Mouse (Mus musculus): ENCODE data around the gene Endou. TPM values are rescaled to one million over a fixed set of nuclear protein-coding genes. Genes with fewer than 3 reads are reported as not detected.
A peak's percentile ranks its signal among the peaks of the same experiment; 100 is the strongest.

Endou gene
- total RNA-seq (2021), result under 1 TPM; 0.16 to 0.18 TPM

DNA sequence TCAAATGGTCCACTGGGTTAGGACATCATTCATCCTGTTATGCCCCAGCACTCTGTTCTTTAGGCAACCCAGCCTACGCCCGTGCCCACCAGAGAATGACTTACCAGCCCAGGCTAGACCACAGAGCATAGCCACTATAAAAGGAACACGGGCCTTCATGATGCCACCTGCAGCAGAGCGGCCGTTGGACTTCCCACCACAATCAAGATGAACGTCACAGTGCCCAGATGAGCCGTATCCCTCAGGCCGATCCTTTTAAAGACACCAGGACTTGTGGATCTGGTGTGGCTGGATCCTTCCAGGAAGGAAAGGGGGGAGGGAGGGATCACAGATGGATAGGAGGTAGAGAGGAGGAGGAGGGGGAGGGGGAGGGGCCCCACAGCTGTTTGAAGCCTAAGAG is at the start of gene Endou:
TSS of gene Endou (minus strand) at position 229 of the 400 bp plus-strand sequence.
- intact Hi-C loops (cut with DNase I), result no loop called here
- no peak for DNase-seq

DNA sequence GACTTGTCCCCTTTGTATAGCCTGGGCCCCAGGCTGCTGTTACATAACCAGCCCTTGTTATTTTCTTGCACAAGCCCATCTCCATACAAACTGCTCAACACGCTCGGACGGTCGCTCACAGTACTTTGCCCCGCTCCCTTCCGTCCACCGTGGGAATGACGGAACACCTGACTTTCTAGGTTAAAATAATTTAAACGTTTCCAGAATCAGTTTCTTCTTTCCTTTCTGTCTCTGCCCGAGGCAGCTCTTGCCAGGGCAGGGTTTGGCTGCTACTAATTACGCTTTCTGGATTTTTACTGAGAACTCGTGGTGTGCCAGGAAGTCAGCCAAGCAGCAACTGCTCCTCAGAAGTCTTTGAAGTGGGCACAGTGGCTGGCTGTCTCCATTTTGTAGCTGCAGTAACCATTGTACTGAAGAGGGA is 49.5 kb upstream of the Endou start:
- no peak for DNase-seq
- intact Hi-C loops (cut with DNase I), result loop anchor here (5.0 kb wide), 1 partner anchor 52 kb away; no protein-coding TSS in a partner anchor

- intact Hi-C loops (cut with DNase I), result loop anchor here (2.0 kb wide), 1 partner anchor 63 kb away; no protein-coding TSS in a partner anchor
Measured at GRCm38 (mm10) chr15:97779576-97779975, 48.4 kb upstream of the Endou start.

DNA sequence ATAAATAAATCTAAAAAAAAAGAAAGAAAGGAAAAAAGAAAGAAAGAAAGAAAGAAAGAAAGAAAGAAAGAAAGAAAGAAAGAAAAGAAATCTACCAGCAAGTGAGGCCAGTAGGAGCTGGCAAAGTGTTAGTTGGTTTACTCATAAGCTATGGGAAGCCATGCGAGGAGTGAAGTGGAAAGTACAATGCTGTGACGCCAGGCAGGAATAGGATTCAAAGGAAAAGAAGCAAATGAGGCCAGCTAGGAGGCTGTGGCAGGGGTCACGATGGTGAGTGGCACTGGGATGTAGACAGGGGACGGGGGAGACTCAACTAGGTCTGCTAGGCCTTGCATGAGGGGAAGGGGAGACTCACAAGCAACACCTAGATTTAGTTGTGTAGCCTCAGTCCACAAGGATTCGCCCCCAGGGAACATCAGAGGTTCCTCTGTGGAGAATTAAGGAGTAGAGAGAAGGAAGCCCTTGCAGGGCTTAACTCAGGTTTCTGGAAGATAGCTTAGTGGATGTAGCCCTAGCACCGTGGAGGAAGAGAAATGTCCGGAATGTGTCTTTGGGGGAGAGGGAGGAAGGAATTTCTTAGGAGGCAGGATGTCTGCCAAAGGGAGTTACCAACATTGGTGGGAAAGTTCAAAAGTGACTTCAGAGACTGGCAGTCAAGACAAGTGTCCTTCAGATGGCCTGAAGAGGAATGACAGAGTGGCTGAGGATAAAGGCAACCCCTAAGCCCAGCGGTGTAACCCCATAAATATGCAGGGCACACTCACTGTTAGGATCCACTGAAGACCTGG is 47.4 kb upstream of the Endou start, which contains the start of gene Slc48a1:
TSS of gene Slc48a1 (plus strand) at position 210 of the 788 bp plus-strand sequence.
- intact Hi-C loops (cut with DNase I), result loop anchor here (2.0 kb wide), 1 partner anchor 62 kb away; no protein-coding TSS in a partner anchor
- DNase-seq, result no peak

More at GRCm38 (mm10) chr15:97779576-97779975, 48.4 kb upstream of the Endou start:
- DNase-seq, result no peak

GRCm38 (mm10) chr15:97776919-97777318 is 45.8 kb upstream of the Endou start:
- intact Hi-C loops (cut with DNase I), result no loop called here
- no peak for DNase-seq

GRCm38 (mm10) chr15:97776514-97776913 is 45.4 kb upstream of the Endou start:
- intact Hi-C loops (cut with DNase I), result no loop called here

DNA sequence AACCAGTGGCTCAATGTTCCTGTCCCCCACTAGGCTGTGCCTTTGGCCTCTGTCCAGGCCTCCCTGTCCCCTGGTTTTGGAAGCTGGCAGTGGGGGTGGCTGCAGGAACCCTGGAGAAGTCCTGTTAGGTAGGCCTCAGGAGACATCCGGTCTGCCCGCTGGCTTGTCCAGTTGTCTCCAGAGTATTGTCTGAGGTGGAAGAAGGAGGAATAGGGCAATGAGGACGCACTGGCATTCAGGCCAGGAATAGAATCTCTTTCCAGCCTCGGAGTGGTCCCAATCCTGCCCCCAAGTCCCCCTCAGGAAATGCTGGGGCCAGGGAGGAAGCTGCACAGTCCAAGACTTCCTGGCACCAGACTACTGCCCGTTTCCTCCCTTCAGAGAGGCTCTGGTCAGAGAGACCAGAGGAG is 42.8 kb upstream of the Endou start:
- DNase-seq, result no peak
- intact Hi-C loops (cut with DNase I), result no loop called here

More at GRCm38 (mm10) chr15:97776514-97776913, 45.4 kb upstream of the Endou start:
- peak; percentile 79 for DNase-seq

GRCm38 (mm10) chr15:97773108-97773507 is 42.0 kb upstream of the Endou start:
- intact Hi-C loops (cut with DNase I), result no loop called here
- no peak for DNase-seq

GRCm38 (mm10) chr15:97770280-97770679 is 39.1 kb upstream of the Endou start:
- intact Hi-C loops (cut with DNase I), result no loop called here
- DNase-seq, result no peak

DNA sequence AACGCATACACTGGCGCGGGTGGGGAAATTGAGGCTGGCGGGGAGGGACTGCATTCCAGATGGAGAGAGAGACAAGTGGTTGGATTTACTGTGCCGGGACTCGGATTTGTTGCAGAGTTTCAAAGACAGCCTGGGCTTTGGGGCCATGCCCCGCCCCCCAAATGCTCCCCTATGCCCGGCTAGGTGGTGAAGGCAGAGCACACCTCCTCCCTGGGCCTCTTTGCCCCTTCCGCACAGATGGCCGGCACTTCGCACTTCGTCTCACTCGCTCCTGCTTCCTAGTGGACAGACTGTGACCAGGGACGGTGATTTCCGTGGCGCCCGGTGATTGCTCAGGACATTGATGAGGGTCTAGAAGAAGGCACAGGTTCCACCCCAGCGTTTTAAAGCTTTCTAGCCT is 37.1 kb upstream of the Endou start:
- intact Hi-C loops (cut with DNase I), result no loop called here
- peak; percentile 56 for DNase-seq

DNA sequence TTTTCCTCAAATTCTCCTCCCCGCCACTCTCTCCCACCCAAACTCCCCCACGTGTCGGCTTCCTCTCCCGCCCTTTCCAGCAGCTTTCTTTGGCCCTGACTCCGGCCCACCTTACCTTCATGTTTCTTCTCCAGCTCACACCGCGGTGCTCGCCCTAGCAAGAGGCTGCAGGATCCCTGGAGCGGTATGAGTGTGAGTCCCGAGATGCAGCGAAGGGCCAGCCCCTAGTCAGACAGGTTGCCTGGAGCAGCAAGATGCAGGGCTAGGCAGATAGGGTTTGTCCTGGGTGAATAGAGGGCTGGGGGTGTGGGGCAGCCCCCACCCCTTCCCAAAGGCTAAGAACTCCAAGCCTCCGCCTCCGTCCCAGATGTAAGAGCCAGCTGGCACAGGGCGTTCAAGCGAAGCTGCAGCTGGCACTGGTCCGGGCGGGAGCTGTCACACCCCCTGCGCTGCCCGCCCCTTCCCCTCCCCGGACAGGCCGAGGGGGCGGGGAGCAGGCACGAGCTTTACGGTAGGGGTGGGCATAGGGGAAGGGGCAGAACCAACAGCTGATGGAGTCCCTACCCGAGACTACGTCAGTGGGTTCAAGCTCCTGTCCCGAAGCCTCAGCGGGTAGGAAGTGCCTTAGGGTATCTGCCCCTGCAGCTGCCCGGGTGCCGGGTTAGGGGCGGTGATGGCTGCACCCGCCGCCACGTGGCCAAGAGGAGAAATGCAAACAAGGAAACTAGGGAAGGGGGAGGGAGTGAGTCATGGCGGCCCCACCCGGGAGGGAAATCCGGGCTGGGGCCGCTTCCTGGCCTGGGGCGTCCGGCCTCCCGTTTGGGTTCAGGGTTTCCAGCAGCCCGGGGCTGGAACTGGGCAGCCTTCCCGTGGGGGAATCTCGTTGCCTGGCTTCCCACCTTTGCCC is 36.4 kb upstream of the Endou start, which contains the start of gene Rapgef3:
TSS of gene Rapgef3 (minus strand) at position 693 of the 907 bp plus-strand sequence.
- DNase-seq, result peak; percentile 81

DNA sequence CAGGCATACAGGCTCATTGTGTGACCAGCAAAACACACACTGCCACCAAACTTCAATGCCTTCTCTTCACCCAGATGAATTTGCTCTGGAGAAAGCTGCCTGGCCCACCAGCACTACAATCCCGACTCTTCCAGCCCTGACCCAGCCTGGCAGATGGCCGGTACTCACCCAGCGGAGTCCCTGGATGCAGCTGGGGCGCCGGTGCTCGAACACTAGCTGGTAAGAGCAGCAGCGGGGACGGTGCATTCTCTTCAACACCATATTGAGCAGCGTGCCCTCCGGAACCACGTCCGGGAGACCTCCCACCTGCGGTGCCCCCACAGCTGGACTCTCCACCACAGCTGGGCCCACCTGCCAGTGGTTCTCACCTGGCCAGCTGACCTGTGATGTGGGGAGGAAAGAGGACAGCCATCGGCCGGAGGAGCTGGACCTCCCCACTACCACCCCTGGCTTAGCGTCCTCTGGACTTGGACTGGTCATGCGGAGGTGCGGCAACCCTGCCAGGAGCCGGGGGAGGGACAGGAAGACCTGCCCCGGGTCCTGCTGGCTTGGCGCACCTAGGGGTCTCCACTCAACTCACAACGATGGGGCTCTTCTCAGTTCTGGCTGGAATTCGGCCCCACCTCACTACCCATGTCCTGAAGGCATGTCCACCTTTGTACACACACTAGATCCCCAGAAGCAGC is 35.6 kb upstream of the Endou start:
- intact Hi-C loops (cut with DNase I), result no loop called here
- DNase-seq, result peak; percentile 53

More for the DNA sequence above, 36.4 kb upstream of the Endou start, which contains the start of gene Rapgef3:
- intact Hi-C loops (cut with DNase I), result no loop called here

GRCm38 (mm10) chr15:97766194-97766593 is 35.1 kb upstream of the Endou start:
- peak; percentile 37 for DNase-seq
- intact Hi-C loops (cut with DNase I), result no loop called here

- intact Hi-C loops (cut with DNase I), result no loop called here
- DNase-seq, result no peak
Measured at GRCm38 (mm10) chr15:97765090-97765794, 34.1 kb upstream of the Endou start.

GRCm38 (mm10) chr15:97764532-97764931 is 33.4 kb upstream of the Endou start:
- DNase-seq, result no peak
- intact Hi-C loops (cut with DNase I), result no loop called here

DNA sequence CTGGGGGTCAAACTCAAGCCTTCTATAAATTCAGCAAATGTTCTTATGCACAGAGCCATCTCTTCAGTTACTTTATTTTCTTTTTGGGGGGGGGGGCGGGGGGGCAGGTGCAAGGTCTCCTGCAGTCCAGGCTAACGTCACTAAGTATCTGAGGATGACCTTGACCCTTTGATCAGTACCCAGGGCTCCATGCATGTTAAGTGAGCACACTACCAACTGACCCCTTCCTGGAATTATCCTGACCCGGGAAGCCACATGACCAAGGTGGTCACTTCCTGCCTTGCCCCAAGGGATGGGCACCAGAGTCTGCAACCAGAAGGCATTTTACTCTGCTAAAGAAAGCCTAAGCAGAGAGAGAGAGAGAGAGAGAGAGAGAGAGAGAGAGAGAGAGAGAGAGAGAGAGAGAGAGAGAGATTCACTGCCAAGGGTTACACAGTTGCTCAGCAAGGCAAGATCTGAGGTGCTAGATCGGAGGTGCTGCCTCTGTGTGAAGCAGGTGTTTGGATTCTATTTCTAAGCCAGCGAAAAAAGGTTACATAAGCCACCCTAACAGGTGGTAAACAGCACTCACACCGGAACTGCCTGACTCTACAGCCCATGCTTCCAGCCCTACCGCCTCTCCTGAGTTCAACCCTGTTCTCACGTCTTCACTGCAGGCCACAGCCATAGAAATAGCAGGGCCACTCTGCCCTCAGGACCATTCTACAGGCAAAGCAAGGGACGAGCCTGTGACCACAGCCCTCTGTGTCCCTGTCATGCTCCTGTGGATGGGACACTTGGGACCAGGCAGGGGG is 32.3 kb upstream of the Endou start:
- intact Hi-C loops (cut with DNase I), result no loop called here

GRCm38 (mm10) chr15:97762733-97763132 is 31.6 kb upstream of the Endou start:
- DNase-seq, result no peak
- intact Hi-C loops (cut with DNase I), result no loop called here

More for the DNA sequence above, 32.3 kb upstream of the Endou start:
- no peak for DNase-seq

- intact Hi-C loops (cut with DNase I), result no loop called here
- no peak for DNase-seq
Measured at GRCm38 (mm10) chr15:97761438-97761837, 30.3 kb upstream of the Endou start.

DNA sequence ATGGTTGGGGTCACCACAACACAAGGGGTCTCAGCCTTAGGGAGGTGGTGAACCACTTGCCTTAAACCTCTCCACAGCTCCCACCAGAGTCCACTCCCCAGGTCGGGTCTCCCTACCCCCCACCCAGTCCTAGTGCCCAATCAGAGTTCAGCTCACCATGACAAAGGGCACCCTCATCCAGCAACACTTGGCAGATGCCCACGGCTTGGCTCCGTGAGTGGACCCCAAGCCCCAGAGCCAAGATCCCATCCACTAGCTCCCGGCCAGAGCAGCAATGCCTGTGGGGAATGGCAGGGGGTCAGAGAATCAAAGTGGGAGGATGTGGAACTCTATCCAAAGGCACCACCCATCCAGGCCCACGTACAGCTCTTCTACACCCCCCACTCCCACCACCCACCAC is 29.8 kb upstream of the Endou start:
- DNase-seq, result no peak
- intact Hi-C loops (cut with DNase I), result no loop called here

Data from left cerebral cortex, postnatal 4 days (tissue).